Mouse (Mus musculus): ENCODE results near the gene Foxk1.

Gene Foxk1

GRCm38 (mm10) chr5:142391691-142392090 is 9.6 kb upstream of the Foxk1 start:
- DNase-seq: no peak

DNA sequence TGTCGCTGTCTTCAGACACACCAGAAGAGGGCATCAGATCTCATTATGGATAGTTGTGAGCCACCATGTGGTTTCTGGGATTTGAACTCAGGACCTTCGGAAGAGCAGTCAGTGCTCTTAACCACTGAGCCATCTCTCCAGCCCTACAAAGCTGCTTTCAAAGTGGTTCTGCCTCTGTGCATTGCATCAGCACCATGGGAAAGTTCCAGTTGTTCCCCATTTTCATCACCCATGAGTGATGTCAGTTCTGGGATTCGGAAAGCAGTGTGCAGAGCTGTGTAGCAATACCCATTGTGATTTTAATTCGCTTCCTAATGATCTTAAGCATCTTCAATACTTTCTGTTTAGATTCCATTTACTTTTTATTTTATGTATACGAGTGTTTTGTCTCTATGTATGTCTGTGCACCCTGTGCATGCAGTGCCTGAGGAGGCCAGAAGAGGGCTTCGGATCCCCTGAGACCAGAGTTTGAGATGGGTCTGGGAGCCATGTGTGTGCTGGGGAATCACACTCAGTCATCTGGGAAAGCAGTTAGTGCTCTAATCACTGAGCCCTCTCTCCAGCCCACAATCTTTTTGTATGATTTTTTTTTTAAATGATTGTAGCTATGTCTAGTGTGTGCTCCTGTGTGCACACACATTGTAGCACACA is 6.6 kb upstream of the Foxk1 start:
- no peak for DNase-seq

DNA sequence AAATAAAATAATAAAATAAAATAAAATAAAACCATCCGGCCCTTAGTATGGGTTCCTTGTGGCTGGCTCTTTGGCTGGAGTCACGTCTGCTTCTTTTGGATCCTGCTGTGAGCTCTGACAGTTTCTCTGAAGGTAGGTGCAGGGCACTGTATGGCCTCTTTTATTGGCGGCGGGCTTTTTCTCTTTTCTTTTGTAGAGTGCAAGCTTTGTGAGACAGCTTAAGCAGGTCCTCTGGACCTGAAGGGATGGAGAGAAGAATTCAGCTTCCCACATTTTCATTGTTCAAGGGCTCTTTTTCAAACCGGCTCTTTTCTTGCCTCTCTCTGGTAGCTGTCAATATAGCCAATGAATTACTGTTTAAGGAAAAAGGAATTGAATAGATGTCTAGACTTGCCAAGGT is 5.4 kb upstream of the Foxk1 start:
- DNase-seq: no peak

DNA sequence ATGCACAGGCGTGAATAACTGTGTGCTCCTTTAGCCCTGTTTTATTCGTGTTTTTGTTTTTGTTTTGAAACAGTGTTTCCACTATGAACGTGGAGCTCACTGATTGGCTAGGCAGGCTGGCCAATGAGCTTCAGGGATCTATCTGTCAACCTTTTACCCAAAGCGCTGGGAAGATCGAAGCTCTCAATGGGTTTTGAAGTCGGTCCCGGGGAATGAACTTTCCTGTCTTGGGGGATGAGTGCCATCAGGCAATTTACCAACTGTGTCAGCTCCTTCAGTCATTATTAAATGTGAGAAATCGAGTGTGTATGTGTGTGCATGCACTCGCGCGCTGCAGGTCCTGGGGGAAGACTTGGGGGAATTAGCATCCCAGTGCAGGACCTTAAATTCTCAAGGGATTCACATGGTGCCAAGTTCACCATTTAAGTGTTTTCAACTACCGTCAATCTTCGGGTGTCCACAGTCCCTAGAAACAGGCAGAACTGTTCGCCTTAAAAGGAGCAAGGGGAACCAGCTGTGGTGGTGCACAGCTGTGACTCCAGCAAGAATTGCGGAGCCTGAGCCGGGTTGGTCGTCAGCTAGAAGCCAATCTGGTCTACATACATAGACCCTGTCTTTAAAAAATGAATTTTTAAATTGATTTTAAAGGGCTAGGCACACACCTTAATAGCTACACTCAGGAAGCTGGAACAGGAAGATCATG is 965 bp upstream of the Foxk1 start:
- DNase-seq: no peak

GRCm38 (mm10) chr5:142401641-142402625 is 636 bp downstream of the Foxk1 start:
- DNase-seq: peak in 1 of 2 experiments; percentile 41

GRCm38 (mm10) chr5:142403694-142404093 is 2.4 kb downstream of the Foxk1 start:
- DNase-seq: no peak

DNA sequence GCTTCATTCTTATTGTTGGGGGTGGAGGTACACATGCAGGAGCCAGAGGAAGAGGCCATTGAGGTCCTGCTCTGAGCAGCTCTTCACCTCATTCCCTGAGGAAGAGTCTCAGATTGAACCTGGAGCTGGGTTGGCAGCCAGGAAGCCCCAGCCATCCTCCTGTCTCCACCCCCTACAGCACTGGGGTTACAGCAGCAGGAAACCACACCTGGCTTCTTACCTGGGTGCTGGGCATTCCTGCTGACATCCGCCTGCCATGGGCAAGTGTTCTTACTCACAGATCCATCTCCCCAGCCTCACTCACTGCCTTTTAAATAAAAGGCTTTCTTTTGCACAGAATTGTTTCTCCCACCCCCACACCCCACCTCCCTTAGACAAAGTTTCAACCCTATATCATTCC is 3.0 kb downstream of the Foxk1 start:
- no peak for DNase-seq

DNA sequence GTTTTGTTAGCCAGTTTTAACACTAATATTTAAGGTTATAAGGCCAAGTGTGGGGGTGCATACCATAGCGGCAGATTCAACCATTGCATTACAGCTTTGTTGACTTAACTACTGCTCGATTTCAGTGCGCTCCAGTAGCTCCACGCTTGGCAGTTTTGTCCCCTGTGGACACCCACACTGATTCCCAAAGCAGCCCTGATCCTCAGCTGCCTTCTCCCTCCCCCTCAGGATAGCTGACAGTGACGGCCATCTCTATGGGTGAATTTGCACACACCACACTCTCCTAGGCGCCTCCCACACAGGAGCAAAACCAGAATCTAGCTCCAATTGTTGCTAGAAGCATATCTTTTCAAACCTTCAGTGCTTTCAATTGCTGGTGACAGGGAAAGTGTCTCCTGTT is 4.1 kb downstream of the Foxk1 start:
- no peak for DNase-seq

- DNase-seq: no peak
Measured at GRCm38 (mm10) chr5:142406401-142406800, 5.1 kb downstream of the Foxk1 start.

DNA sequence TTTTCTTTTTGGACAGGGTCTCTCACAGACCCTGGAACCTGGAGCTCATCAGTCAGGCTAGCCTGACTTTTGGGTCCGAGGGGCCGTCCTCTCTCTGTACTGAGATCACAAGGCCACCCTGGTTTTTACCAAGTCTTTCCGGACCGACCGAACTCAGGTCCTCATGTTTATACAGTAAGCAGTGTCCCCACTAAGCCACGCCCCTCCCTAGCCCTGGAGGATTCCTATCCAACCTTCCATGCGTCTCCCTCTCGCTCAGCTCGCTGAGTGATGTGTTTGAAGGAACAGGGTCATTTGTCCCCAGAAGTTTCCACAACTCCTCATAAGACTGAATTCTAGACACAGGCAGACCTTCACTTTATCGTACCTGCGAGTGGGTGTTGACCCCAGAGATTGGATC is 5.6 kb downstream of the Foxk1 start:
- DNase-seq: no peak

DNA sequence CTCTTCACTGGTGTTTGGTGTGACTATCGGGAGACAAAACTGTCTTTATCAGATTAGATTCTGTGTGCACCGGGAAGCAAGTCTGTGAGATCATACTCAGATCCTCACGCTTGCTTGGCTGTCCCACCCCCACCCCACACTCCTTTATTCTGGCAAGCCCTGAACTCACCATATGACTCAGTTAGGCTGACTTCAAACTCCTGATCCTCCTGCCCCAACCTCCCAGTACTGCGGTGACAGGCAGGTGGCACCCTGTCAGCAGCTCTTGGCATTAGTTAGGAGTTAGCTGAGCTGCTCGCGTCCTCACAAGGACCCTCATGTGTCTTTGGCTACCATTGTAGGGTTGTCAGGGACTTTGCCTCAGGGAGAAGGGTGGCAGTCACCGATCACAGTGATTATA is 6.1 kb downstream of the Foxk1 start:
- no peak for DNase-seq

GRCm38 (mm10) chr5:142409169-142409568 is 7.9 kb downstream of the Foxk1 start:
- no peak for DNase-seq

DNA sequence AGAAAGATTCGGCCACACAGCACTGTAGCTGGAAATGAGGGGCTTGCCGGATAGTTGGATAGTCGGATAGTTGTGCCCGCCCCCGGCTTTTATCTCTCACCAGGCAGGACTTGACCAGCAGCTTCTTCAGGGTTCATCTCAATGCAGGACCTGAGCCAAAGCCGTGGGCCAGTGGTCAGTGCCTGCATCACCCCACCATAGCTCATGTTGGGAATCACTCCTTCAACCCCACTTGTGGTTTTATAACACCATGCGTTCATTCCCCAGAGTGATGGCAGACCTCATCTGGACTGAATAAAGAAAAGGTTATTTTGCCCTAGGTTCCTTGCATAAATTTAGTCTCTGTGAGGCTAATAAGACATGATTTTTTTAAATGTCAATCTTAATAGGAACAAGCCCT is 9.1 kb downstream of the Foxk1 start:
- DNase-seq: no peak

DNA sequence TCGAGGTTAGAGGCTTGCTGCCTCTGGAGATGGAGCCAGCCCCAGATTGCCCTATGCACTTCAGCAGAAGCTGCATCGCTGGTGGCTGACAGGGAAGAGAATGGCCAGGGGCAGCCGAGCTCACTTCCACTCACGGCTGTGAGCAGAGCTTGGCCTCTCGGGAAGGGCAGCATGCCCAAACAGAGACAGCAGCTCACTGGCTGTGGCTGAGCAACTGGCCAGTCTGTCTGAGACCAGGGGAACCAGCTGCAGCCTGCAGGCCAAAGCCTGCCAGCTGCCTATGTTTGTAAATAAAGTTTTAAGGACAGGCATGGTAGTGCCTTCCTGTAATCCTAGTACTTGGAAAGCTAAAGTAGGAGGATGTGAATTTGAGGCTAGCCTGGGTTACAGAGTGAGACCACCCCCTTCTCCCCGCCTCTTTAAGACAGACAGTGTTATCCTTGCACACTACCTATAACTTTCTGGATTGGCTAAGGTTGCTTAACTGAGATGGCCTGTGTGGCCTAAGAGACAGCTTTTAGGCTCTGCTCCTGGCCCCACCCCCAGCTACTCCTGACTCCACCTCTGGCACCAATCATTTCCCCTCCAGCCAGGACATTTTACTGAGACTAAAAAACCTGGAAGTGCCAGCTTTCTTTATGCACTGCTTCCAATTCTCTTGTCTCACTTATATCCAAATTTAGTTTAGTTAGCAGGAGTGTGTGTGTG is 11.5 kb downstream of the Foxk1 start:
- no peak for DNase-seq

- peak in 1 of 2 experiments; percentile 51 for DNase-seq
Measured at GRCm38 (mm10) chr5:142413723-142414445, 12.6 kb downstream of the Foxk1 start.

DNA sequence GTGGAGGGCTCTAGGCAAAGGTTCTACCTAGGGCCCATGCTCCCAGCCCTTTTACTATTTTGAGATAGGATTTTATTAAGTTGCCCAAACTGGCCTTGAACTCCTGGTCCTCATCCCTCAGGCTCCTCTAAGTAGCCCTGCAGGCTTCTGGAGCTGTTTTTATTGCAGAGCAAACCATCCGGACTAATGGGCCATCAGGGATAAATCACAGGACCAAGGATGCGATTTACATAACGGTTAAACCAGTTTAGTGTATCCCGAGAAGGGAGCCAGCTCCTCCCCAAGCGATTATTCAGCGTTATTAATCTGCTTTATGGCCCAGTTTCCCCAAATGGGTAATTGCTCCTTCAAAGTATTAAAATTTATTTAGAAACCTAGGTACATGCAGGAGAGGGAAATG is 14.1 kb downstream of the Foxk1 start:
- DNase-seq: no peak

- no peak for DNase-seq
Measured at GRCm38 (mm10) chr5:142416070-142416775, 14.9 kb downstream of the Foxk1 start.

DNA sequence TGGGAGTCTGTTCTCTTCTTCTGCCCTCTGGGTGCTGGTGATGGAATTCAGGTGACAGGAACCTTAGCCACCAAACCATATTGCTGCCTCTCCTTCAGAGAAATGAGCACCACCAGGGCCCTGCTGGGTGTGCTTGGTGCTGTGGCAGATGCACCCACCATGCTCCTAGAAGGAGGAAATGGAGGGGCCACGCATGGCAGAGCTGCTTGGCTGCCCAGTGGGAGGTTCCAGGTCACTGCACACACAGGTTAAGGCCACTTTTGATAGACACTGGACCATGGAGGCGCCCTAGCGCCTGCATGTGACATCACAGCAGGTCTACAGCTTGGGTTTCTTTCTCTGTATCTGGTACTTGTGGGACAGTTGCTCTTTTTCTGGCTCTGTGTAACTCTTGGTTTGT is 15.8 kb downstream of the Foxk1 start:
- no peak for DNase-seq

- DNase-seq: peak; percentile 53 to 54
Measured at GRCm38 (mm10) chr5:142417876-142418275, 16.6 kb downstream of the Foxk1 start.

GRCm38 (mm10) chr5:142418419-142418818 is 17.1 kb downstream of the Foxk1 start:
- no peak for DNase-seq

GRCm38 (mm10) chr5:142420317-142420716 is 19.0 kb downstream of the Foxk1 start:
- no peak for DNase-seq

- DNase-seq: no peak
Measured at GRCm38 (mm10) chr5:142420920-142421319, 19.6 kb downstream of the Foxk1 start.

Data from kidney, adult 8-10 months (tissue).